Mouse (Mus musculus): ENCODE measurements at regions not wholly inside any gene's neighbourhood (a gene's known extent, or its start where the extent isn't known, plus 50 kb on each side); places are given as distances from the start of the nearest gene placed in this dataset.
"Not testable (repeated sequence)": the region's sequence is repeated elsewhere in the genome, so short reads cannot be mapped to it uniquely, and the experiment has no call there.

- Histone ChIP-seq H3K27me3 (ENCODE audit: insufficient read depth, low read length) (no peaks in the 10 kb centered on the region), H3K4me2 (ENCODE audit: low read depth, low read length) (no peak overlapping the region), H3K27ac (ENCODE audit: low read depth) (no peak overlapping the region), H3K4me3 (ENCODE audit: low read depth, low read length) (no peak overlapping the region), H3K36me3 (replicated peaks; ENCODE audit: insufficient read depth, low read length) (no peaks in the 10 kb centered on the region), H3K4me1 (ENCODE audit: insufficient read depth) (no peaks in the 10 kb centered on the region), H3K9me3 (ENCODE audit: low read length) (no peaks in the 10 kb centered on the region), H3K9ac (replicated peaks) (no peak overlapping the region)
- ATAC-seq (no peak), DNase-seq (no peak)
- TF ChIP-seq EP300 (IDR thresholded peaks at IDR 0.05; ENCODE audit: low read depth) (no peak), CTCF (IDR thresholded peaks at IDR 0.05; ENCODE audit: low read depth) (no peak)
- WGBS (ENCODE audit: insufficient replicate concordance) = 48% methylated on average over 6 of the region's 6 CpGs
Observed at GRCm38 (mm10) chr13:20026612-20027011, 63.8 kb upstream of the Elmo1 start.

GRCm38 (mm10) chr13:20016454-20016853 is 73.9 kb upstream of the Elmo1 start:
- H3K27ac ChIP-seq (ENCODE audit: low read depth); H3K36me3 ChIP-seq (replicated peaks; ENCODE audit: insufficient read depth, low read length); H3K4me2 ChIP-seq (ENCODE audit: low read depth, low read length); H3K9me3 ChIP-seq (ENCODE audit: low read length); H3K9ac ChIP-seq (replicated peaks); H3K27me3 ChIP-seq (ENCODE audit: insufficient read depth, low read length); H3K4me3 ChIP-seq (ENCODE audit: low read depth, low read length); DNase-seq; H3K4me1 ChIP-seq (ENCODE audit: insufficient read depth); ATAC-seq: not testable (repeated sequence)
- 82% methylated on average over 16 of the region's 16 CpGs for WGBS (ENCODE audit: insufficient replicate concordance)

GRCm38 (mm10) chr13:20012621-20013020 is 77.8 kb upstream of the Elmo1 start:
- no peaks in the 10 kb centered on the region for H3K27me3 ChIP-seq (ENCODE audit: insufficient read depth, low read length)
- no peak overlapping the region for H3K9ac ChIP-seq (replicated peaks)
- TF ChIP-seq EP300 (IDR thresholded peaks at IDR 0.05; ENCODE audit: low read depth) (no peak), CTCF (IDR thresholded peaks at IDR 0.05; ENCODE audit: low read depth) (no peak)
- H3K9me3 ChIP-seq (ENCODE audit: low read length) = no peaks in the 10 kb centered on the region
- H3K4me2 ChIP-seq (ENCODE audit: low read depth, low read length) = no peak overlapping the region
- H3K36me3 ChIP-seq (replicated peaks; ENCODE audit: insufficient read depth, low read length) = no peaks in the 10 kb centered on the region
- ATAC-seq (no peak), DNase-seq (no peak)
- no peak overlapping the region for H3K4me3 ChIP-seq (ENCODE audit: low read depth, low read length)
- no peak overlapping the region for H3K27ac ChIP-seq (ENCODE audit: low read depth)
- WGBS (ENCODE audit: insufficient replicate concordance) = 58% methylated on average over 3 of the region's 3 CpGs
- H3K4me1 ChIP-seq (ENCODE audit: insufficient read depth) = no peaks in the 10 kb centered on the region

- Histone ChIP-seq H3K9me3 (ENCODE audit: low read length) (no peaks in the 10 kb centered on the region), H3K9ac (replicated peaks) (no peak overlapping the region), H3K4me2 (ENCODE audit: low read depth, low read length) (no peak overlapping the region), H3K4me1 (ENCODE audit: insufficient read depth) (no peaks in the 10 kb centered on the region), H3K27ac (ENCODE audit: low read depth) (no peak overlapping the region), H3K4me3 (ENCODE audit: low read depth, low read length) (no peak overlapping the region), H3K36me3 (replicated peaks; ENCODE audit: insufficient read depth, low read length) (no peaks in the 10 kb centered on the region), H3K27me3 (ENCODE audit: insufficient read depth, low read length) (no peaks in the 10 kb centered on the region)
- ATAC-seq (no peak), DNase-seq (no peak)
- whole genome bisulfite sequencing (ENCODE audit: insufficient replicate concordance) = 56% methylated on average over 1 of the region's 1 CpGs
- TF ChIP-seq CTCF (IDR thresholded peaks at IDR 0.05; ENCODE audit: low read depth) (no peak), EP300 (IDR thresholded peaks at IDR 0.05; ENCODE audit: low read depth) (no peak)
Observed at GRCm38 (mm10) chr13:20009164-20009563, 81.2 kb upstream of the Elmo1 start.

GRCm38 (mm10) chr13:20007561-20007960 is 82.8 kb upstream of the Elmo1 start:
- no peak overlapping the region for H3K27ac ChIP-seq (ENCODE audit: low read depth)
- H3K4me2 ChIP-seq (ENCODE audit: low read depth, low read length) = no peak overlapping the region
- H3K36me3 ChIP-seq (replicated peaks; ENCODE audit: insufficient read depth, low read length) = no peaks in the 10 kb centered on the region
- 79% methylated on average over 2 of the region's 2 CpGs for WGBS (ENCODE audit: insufficient replicate concordance)
- no peaks in the 10 kb centered on the region for H3K27me3 ChIP-seq (ENCODE audit: insufficient read depth, low read length)
- no peaks in the 10 kb centered on the region for H3K4me1 ChIP-seq (ENCODE audit: insufficient read depth)
- TF ChIP-seq EP300 (IDR thresholded peaks at IDR 0.05; ENCODE audit: low read depth) (no peak), CTCF (IDR thresholded peaks at IDR 0.05; ENCODE audit: low read depth) (no peak)
- ATAC-seq (no peak), DNase-seq (no peak)
- no peaks in the 10 kb centered on the region for H3K9me3 ChIP-seq (ENCODE audit: low read length)
- H3K4me3 ChIP-seq (ENCODE audit: low read depth, low read length) = no peak overlapping the region
- H3K9ac ChIP-seq (replicated peaks) = no peak overlapping the region

- WGBS (ENCODE audit: insufficient replicate concordance) = 71% methylated on average over 2 of the region's 2 CpGs
- DNase-seq = no peak
- Histone ChIP-seq H3K4me2 (ENCODE audit: low read depth, low read length) (no peak overlapping the region), H3K4me1 (ENCODE audit: insufficient read depth) (no peaks in the 10 kb centered on the region), H3K27me3 (ENCODE audit: insufficient read depth, low read length) (no peaks in the 10 kb centered on the region), H3K27ac (ENCODE audit: low read depth) (no peak overlapping the region), H3K9me3 (ENCODE audit: low read length) (no peaks in the 10 kb centered on the region), H3K4me3 (ENCODE audit: low read depth, low read length) (no peak overlapping the region), H3K9ac (replicated peaks) (no peak overlapping the region), H3K36me3 (replicated peaks; ENCODE audit: insufficient read depth, low read length) (no peaks in the 10 kb centered on the region)
- no peak for TF ChIP-seq CTCF (IDR thresholded peaks at IDR 0.05; ENCODE audit: low read depth)
- TF ChIP-seq EP300 (IDR thresholded peaks at IDR 0.05; ENCODE audit: low read depth) = no peak
- ATAC-seq = no peak
Observed at GRCm38 (mm10) chr13:19997606-19998005, 92.8 kb upstream of the Elmo1 start.

GRCm38 (mm10) chr13:19975621-19976020 is 114.8 kb upstream of the Elmo1 start:
- no peak for TF ChIP-seq CTCF (IDR thresholded peaks at IDR 0.05; ENCODE audit: low read depth)
- TF ChIP-seq EP300 (IDR thresholded peaks at IDR 0.05; ENCODE audit: low read depth) = no peak
- no peak for DNase-seq
- no peaks in the 10 kb centered on the region for H3K9me3 ChIP-seq (ENCODE audit: low read length)

More at GRCm38 (mm10) chr13:19975621-19976020, 114.8 kb upstream of the Elmo1 start:
- H3K27ac ChIP-seq (ENCODE audit: low read depth) = no peak overlapping the region
- no peak for ATAC-seq
- no peak overlapping the region for H3K4me2 ChIP-seq (ENCODE audit: low read depth, low read length)
- no peaks in the 10 kb centered on the region for H3K27me3 ChIP-seq (ENCODE audit: insufficient read depth, low read length)
- no peaks in the 10 kb centered on the region for H3K36me3 ChIP-seq (replicated peaks; ENCODE audit: insufficient read depth, low read length)
- no peak overlapping the region for H3K4me3 ChIP-seq (ENCODE audit: low read depth, low read length)
- H3K4me1 ChIP-seq (ENCODE audit: insufficient read depth) = no peaks in the 10 kb centered on the region
- H3K9ac ChIP-seq (replicated peaks) = no peak overlapping the region
